Mouse (Mus musculus) ES-Bruce4 (cell line): Measurements from ENCODE around the gene Eif5a. TPM values are rescaled to one million over a fixed set of nuclear protein-coding genes. Genes with fewer than 3 reads are reported as not detected.
"Not testable (repeated sequence)": the region's sequence is repeated elsewhere in the genome, so short reads cannot be mapped to it uniquely, and the experiment has no call there.

Source experiments
- H3K27ac ChIP-seq: 2 replicates; pipeline ENCODE4 v1.5.1; 2012; ENCODE audit warnings: low read length, inconsistent platforms; ENCODE audit not compliant: insufficient read depth
- H3K27me3 ChIP-seq: 2 replicates; pipeline ENCODE4 v1.6.1; 2012; ENCODE audit warnings: mild to moderate bottlenecking, low read length, inconsistent platforms; ENCODE audit not compliant: control insufficient read depth, poor library complexity, insufficient read depth, severe bottlenecking
- H3K36me3 ChIP-seq: 2 replicates; pipeline ENCODE4 v1.6.1; 2012; ENCODE audit warnings: inconsistent platforms, mild to moderate bottlenecking, low read length, moderate library complexity; ENCODE audit not compliant: control insufficient read depth, poor library complexity, insufficient read depth, severe bottlenecking
- H3K4me1 ChIP-seq: one replicate; pipeline ENCODE4 v1.8.1; 2011; ENCODE audit warnings: low read length; ENCODE audit not compliant: control insufficient read depth, insufficient read depth
- H3K4me3 ChIP-seq: 2 replicates; pipeline ENCODE4 v1.5.1; 2011; ENCODE audit warnings: low read depth, mild to moderate bottlenecking, low read length
- H3K9ac ChIP-seq: 2 replicates; pipeline ENCODE4 v1.6.1; 2012; ENCODE audit warnings: low read depth, mild to moderate bottlenecking, inconsistent platforms; ENCODE audit not compliant: poor library complexity, severe bottlenecking
- H3K9me3 ChIP-seq: replicated peaks from 2 replicates; pipeline ENCODE4 v1.6.1; 2012; ENCODE audit warnings: mild to moderate bottlenecking, low read length, inconsistent platforms; ENCODE audit not compliant: control insufficient read depth, poor library complexity, insufficient read depth, severe bottlenecking
- CTCF ChIP-seq: IDR thresholded peaks from one replicate; pipeline ENCODE4 v1.8.1; 2011; ENCODE audit warnings: low read depth, low read length
- EP300 ChIP-seq: IDR thresholded peaks from 2 replicates; pipeline ENCODE4 v1.6.1; 2011; ENCODE audit warnings: low read depth, low read length; ENCODE audit not compliant: insufficient read depth
- POLR2A ChIP-seq: IDR thresholded peaks from one replicate; pipeline ENCODE4 v1.8.1; 2011; ENCODE audit warnings: low read length; ENCODE audit not compliant: insufficient read depth
- polyA plus RNA-seq: library from polyadenylated mRNA; stranded (reverse); fragments of >200 nt; gene quantifications from 2 replicates; pipeline ENCODE4 v1.2.4, GENCODE M21; 2011; ENCODE audit warnings: low read depth; ENCODE audit not compliant: missing spikeins, insufficient read depth, insufficient read length

Gene Eif5a
- polyA plus RNA-seq, 1 experiment = 1,015 TPM

- peak overlapping the region; percentile 93 for H3K27ac ChIP-seq
- no peaks in the 10 kb centered on the region for H3K9me3 ChIP-seq
- peak overlapping the region; percentile 99 for H3K9ac ChIP-seq
- no peaks in the 10 kb centered on the region for H3K27me3 ChIP-seq
- peaks cover 2% of the 10 kb centered on the region for H3K4me1 ChIP-seq
- H3K36me3 ChIP-seq = peaks cover 39% of the 10 kb centered on the region
- TF ChIP-seq POLR2A = no peak
- H3K4me3 ChIP-seq = peak overlapping the region; percentile 85
Observed at GRCm38 (mm10) chr11:69920266-69921031, 1.3 kb downstream of the Eif5a start.

DNA sequence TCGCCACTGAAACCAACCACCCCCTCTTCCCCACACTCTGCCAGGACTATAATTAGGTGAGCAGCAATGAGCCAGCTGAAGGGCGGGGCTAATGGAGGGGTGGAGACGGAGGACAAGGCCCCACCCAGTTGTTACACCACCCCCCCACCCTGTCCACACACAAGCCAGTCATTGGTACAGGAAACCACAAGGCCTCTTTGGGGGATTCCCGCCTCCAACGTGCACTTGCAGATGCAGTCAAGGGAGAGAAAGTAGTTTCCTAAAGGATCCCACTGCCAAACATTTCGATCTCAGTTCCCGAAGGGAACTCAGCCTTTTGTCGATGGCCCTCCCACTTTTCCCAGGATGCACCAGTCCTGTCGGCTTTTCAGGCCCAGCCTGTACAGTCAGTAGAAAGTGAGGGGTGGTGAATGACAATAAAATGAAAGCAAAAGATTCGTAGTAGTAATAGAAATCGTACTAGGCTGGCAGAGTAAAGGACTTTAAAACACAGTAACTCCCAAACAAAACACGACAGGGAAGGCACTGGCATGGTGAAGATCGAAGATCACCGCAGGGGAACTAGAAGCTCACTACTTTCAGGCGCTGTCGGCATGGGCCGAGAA, 2.0 kb downstream of the Eif5a start:
- H3K27me3 ChIP-seq = no peaks in the 10 kb centered on the region
- peaks cover 39% of the 10 kb centered on the region for H3K36me3 ChIP-seq
- peak overlapping the region; percentile 85 for H3K4me3 ChIP-seq
- TF ChIP-seq POLR2A (no peak), EP300 (no peak), CTCF (no peak)
- H3K9ac ChIP-seq = peak overlapping the region; percentile 99
- peak overlapping the region; percentile 93 for H3K27ac ChIP-seq
- no peaks in the 10 kb centered on the region for H3K9me3 ChIP-seq
- H3K4me1 ChIP-seq = peaks cover 2% of the 10 kb centered on the region

DNA sequence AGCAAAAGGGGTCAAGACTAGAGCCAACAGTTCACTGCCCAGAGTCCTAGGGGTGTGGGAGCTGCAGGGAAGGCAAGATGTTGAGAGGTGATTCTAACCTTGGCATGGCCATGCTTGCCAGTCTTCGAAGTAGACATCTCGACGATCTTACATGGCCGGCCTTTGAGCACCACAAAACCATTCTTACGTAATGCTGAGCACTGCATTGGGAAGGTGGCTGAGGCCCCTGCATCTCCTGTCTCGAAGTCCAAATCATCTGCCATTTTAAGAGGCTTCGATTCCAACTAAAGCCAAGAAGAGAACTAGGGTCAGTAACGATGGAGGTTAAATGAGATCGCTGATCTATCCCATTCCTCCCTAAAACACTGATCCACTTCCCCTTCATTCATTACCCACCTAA, 2.7 kb downstream of the Eif5a start:
- Histone ChIP-seq H3K9ac (peak overlapping the region; percentile 99), H3K27me3 (no peaks in the 10 kb centered on the region), H3K36me3 (peaks cover 39% of the 10 kb centered on the region), H3K4me1 (peaks cover 2% of the 10 kb centered on the region), H3K9me3 (no peaks in the 10 kb centered on the region), H3K4me3 (peak overlapping the region; percentile 16; the same call in 1 of the 2 replicates), H3K27ac (no peak overlapping the region)
- TF ChIP-seq POLR2A (no peak), CTCF (no peak), EP300 (no peak)

DNA sequence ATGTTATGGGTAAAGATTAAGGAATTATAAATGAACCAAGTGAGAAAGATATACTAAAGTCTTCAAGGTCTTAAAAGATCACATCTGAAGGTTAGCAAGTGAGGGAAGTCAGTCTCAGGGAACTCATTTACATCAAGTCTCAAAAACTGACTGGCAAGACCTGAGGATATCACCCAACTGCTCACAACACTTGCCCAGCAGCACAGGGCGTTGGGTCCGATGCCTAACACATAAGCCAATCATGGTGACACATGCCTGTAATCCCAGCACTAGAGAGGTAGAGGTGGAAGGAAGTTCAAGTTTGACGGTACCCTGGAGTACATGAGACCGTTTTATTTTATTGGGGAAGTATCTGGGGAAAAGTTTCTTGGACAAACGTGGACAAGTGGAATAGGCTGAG, 3.6 kb downstream of the Eif5a start:
- no peaks in the 10 kb centered on the region for H3K9me3 ChIP-seq
- H3K27ac ChIP-seq = no peak overlapping the region
- TF ChIP-seq EP300 (no peak), CTCF (no peak), POLR2A (no peak)
- peaks cover 39% of the 10 kb centered on the region for H3K36me3 ChIP-seq
- no peak overlapping the region for H3K9ac ChIP-seq
- H3K4me1 ChIP-seq = peaks cover 2% of the 10 kb centered on the region
- no peak overlapping the region for H3K4me3 ChIP-seq
- no peaks in the 10 kb centered on the region for H3K27me3 ChIP-seq

- H3K9ac ChIP-seq = no peak overlapping the region
- peaks cover 39% of the 10 kb centered on the region for H3K36me3 ChIP-seq
- peaks cover 2% of the 10 kb centered on the region for H3K4me1 ChIP-seq
- no peak overlapping the region for H3K4me3 ChIP-seq
- H3K27ac ChIP-seq = no peak overlapping the region
- no peaks in the 10 kb centered on the region for H3K27me3 ChIP-seq
- TF ChIP-seq POLR2A = no peak
- TF ChIP-seq CTCF = no peak
- no peak for TF ChIP-seq EP300
- no peaks in the 10 kb centered on the region for H3K9me3 ChIP-seq
Observed at GRCm38 (mm10) chr11:69917379-69917948, 4.3 kb downstream of the Eif5a start.

DNA sequence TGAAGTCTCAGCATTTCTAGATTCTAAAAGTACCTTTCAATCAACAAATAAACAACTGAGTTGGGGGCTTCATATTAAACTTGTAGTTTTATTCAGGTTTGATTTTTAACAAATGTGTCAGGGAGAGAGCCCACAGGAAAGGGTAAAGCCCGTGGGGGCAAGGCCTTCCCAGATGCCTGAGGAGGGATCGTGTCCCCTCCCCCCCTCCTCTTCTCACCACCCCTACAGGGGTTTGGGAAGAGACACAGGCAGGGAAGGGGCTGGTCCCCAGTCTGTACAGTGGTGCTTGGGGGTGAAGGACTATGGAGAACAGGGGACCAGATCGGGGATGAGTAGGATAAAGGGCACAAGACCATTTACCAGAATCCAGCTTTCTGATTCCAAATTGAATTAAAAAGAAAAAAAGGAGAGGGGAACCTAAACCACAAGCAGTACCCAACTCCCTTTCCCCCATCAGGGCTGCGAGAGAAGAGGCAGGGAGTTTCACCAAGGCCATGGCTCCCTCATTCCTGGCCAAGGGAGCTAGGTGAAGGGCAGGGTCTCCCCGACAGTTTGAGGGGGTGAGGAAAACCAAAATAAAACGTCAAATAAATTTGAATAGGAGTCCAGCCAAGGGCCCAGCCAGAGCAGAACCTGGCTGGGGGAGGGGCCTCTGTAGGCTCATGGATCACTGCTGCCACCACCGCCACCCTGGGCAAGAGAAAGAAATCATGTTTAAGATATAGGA, 4.9 kb downstream of the Eif5a start:
- H3K27me3 ChIP-seq, H3K27ac ChIP-seq, H3K9me3 ChIP-seq, H3K4me3 ChIP-seq, H3K4me1 ChIP-seq, H3K9ac ChIP-seq: not testable (repeated sequence)
- H3K36me3 ChIP-seq = peaks cover 39% of the 10 kb centered on the region
